Mouse (Mus musculus) MEL (cell line): ENCODE data around the gene Ica1l. TPM values are rescaled to one million over a fixed set of nuclear protein-coding genes. Genes with fewer than 3 reads are reported as not detected.
A peak's percentile ranks its signal among the peaks of the same experiment; 100 is the strongest.

Experiments used
- DNase-seq: peaks from one replicate; pipeline ENCODE4 v3.0.0; 2011; ENCODE audit warnings: low read depth, low spot score
- H3K27ac ChIP-seq: 2 replicates; pipeline ENCODE4 v1.5.1; 2012; ENCODE audit warnings: low read depth, mild to moderate bottlenecking, control low read depth, low read length, moderate library complexity; ENCODE audit not compliant: control insufficient read depth
- H3K27me3 ChIP-seq, 2 experiments: fragments of 150-350 bp in 1 of 2; sonication (generic) in 1 of 2; 2 replicates each; pipeline ENCODE4 v1.6.1; 2012; ENCODE audit warnings: low read length in 2 of 2, mild to moderate bottlenecking in 2 of 2, improper control_type of control experiment in 1 of 2, moderate library complexity in 1 of 2; ENCODE audit not compliant: insufficient read depth in 2 of 2, control insufficient read depth in 1 of 2
- H3K36me3 ChIP-seq, 2 experiments: 2 replicates each; pipeline ENCODE4 v1.6.1; 2012 to 2014; ENCODE audit warnings: low read length in 2 of 2, improper control_type of control experiment in 1 of 2, inconsistent platforms in 1 of 2, mild to moderate bottlenecking in 1 of 2; ENCODE audit not compliant: insufficient read depth in 2 of 2, control insufficient read depth in 1 of 2
- H3K4me1 ChIP-seq, 2 experiments: fragments of 150-350 bp in 1 of 2; sonication (generic) in 1 of 2; 2 replicates each; pipeline ENCODE4 v1.6.1; 2012; ENCODE audit warnings: low read length in 2 of 2, improper control_type of control experiment in 1 of 2, mild to moderate bottlenecking in 1 of 2; ENCODE audit not compliant: insufficient read depth in 2 of 2, control insufficient read depth in 1 of 2
- H3K4me3 ChIP-seq, 2 experiments: fragments of 150-350 bp in 1 of 2; sonication (generic) in 1 of 2; 2 replicates each; pipeline ENCODE4 v1.5.1; 2012; ENCODE audit warnings: low read depth in 2 of 2, low read length in 2 of 2, mild to moderate bottlenecking in 2 of 2, moderate library complexity in 2 of 2, control low read depth in 1 of 2, improper control_type of control experiment in 1 of 2; ENCODE audit not compliant: control insufficient read depth in 1 of 2, insufficient read depth in 1 of 2
- H3K79me2 ChIP-seq: 2 replicates; pipeline ENCODE4 v1.6.1; 2012; ENCODE audit warnings: mild to moderate bottlenecking, low read length, moderate library complexity; ENCODE audit not compliant: control insufficient read depth, poor library complexity, insufficient read depth
- H3K9ac ChIP-seq: 2 replicates; pipeline ENCODE4 v1.6.1; 2012; ENCODE audit warnings: low read depth, mild to moderate bottlenecking, control low read depth, low read length, moderate library complexity; ENCODE audit not compliant: control insufficient read depth, poor library complexity, severe bottlenecking
- H3K9me3 ChIP-seq: fragments of 150-350 bp; sonication (generic); replicated peaks from 2 replicates; pipeline ENCODE4 v1.6.1; 2012; ENCODE audit warnings: mild to moderate bottlenecking, low read length, improper control_type of control experiment, moderate library complexity; ENCODE audit not compliant: insufficient read depth
- BHLHE40 ChIP-seq: IDR thresholded peaks from 2 replicates; pipeline ENCODE4 v1.6.1; 2012; ENCODE audit warnings: low read depth, mild to moderate bottlenecking, inconsistent platforms, low read length, improper control_type of control experiment, borderline replicate concordance
- CHD2 ChIP-seq: IDR thresholded peaks from 2 replicates; pipeline ENCODE4 v1.6.1; 2011; ENCODE audit warnings: low read length, improper control_type of control experiment
- CTCF ChIP-seq, 3 experiments: IDR thresholded peaks in 2 of 3; conservative IDR thresholded peaks in 1 of 3; 2 replicates each; pipeline ENCODE4 v1.5.1; 2011 to 2012; ENCODE audit warnings: low read length in 3 of 3, low read depth in 2 of 3, mild to moderate bottlenecking in 2 of 3, improper control_type of control experiment in 1 of 3, inconsistent platforms in 1 of 3, mixed read lengths in 1 of 3, moderate library complexity in 1 of 3; ENCODE audit not compliant: control insufficient read depth in 1 of 3, insufficient read depth in 1 of 3, poor library complexity in 1 of 3, severe bottlenecking in 1 of 3
- ELF1 ChIP-seq: IDR thresholded peaks from 2 replicates; pipeline ENCODE4 v1.6.1; 2014; ENCODE audit warnings: low read depth, mild to moderate bottlenecking, inconsistent platforms, low read length, improper control_type of control experiment, moderate library complexity
- EP300 ChIP-seq, 2 experiments: IDR thresholded peaks; 2 replicates each; pipeline ENCODE4 v1.6.1; 2011; ENCODE audit warnings: improper control_type of control experiment in 2 of 2, low read length in 2 of 2, low read depth in 1 of 2, mild to moderate bottlenecking in 1 of 2
- GABPA ChIP-seq: IDR thresholded peaks from 2 replicates; pipeline ENCODE4 v1.6.1; 2012; ENCODE audit warnings: low read depth, mild to moderate bottlenecking, inconsistent platforms, low read length, improper control_type of control experiment, moderate library complexity
- GATA1 ChIP-seq: IDR thresholded peaks from 2 replicates; pipeline ENCODE4 v1.6.1; 2011; ENCODE audit warnings: low read depth, low read length, improper control_type of control experiment
- HCFC1 ChIP-seq: IDR thresholded peaks from 2 replicates; pipeline ENCODE4 v1.6.1; 2012; ENCODE audit warnings: low read depth, mild to moderate bottlenecking, inconsistent platforms, low read length, improper control_type of control experiment, moderate library complexity
- JUND ChIP-seq: IDR thresholded peaks from 2 replicates; pipeline ENCODE4 v1.6.1; 2011; ENCODE audit warnings: low read depth, mild to moderate bottlenecking, improper control_type of control experiment, low read length
- KAT2A ChIP-seq: conservative IDR thresholded peaks from 2 replicates; pipeline ENCODE4 v1.6.1; 2012; ENCODE audit warnings: low read depth, low read length, improper control_type of control experiment, inconsistent platforms
- MAFK ChIP-seq: IDR thresholded peaks from 2 replicates; pipeline ENCODE4 v1.6.1; 2011; ENCODE audit warnings: low read depth, mild to moderate bottlenecking, low read length, improper control_type of control experiment, borderline replicate concordance
- MAX ChIP-seq: IDR thresholded peaks from 2 replicates; pipeline ENCODE4 v1.6.1; 2011; ENCODE audit warnings: low read length, improper control_type of control experiment
- MAZ ChIP-seq: IDR thresholded peaks from 2 replicates; pipeline ENCODE4 v1.6.1; 2012; ENCODE audit warnings: low read depth, mild to moderate bottlenecking, inconsistent platforms, low read length, improper control_type of control experiment
- MEF2A ChIP-seq: IDR thresholded peaks from 2 replicates; pipeline ENCODE4 v1.6.1; 2014; ENCODE audit warnings: low read depth, mild to moderate bottlenecking, inconsistent platforms, low read length, improper control_type of control experiment; ENCODE audit not compliant: poor library complexity, insufficient replicate concordance, severe bottlenecking; ENCODE audit errors: extremely low read depth
- MXI1 ChIP-seq: IDR thresholded peaks from 2 replicates; pipeline ENCODE4 v1.6.1; 2011; ENCODE audit warnings: mild to moderate bottlenecking, low read depth, low read length, improper control_type of control experiment
- MYB ChIP-seq: IDR thresholded peaks from 2 replicates; pipeline ENCODE4 v1.6.1; 2011; ENCODE audit warnings: mild to moderate bottlenecking, low read depth, low read length, improper control_type of control experiment
- MYC ChIP-seq: IDR thresholded peaks from 2 replicates; pipeline ENCODE4 v1.6.1; 2011; ENCODE audit warnings: low read depth, mild to moderate bottlenecking, low read length, improper control_type of control experiment, moderate library complexity
- NELFE ChIP-seq: IDR thresholded peaks from 2 replicates; pipeline ENCODE4 v1.6.1; 2011; ENCODE audit warnings: low read depth, low read length, improper control_type of control experiment
- POLR2A ChIP-seq, 2 experiments: IDR thresholded peaks; 2 replicates each; pipeline ENCODE4 v1.6.1; 2011 to 2012; ENCODE audit warnings: low read length in 2 of 2, mild to moderate bottlenecking in 2 of 2, control low read depth in 1 of 2, improper control_type of control experiment in 1 of 2, low read depth in 1 of 2, moderate library complexity in 1 of 2; ENCODE audit not compliant: control insufficient read depth in 1 of 2, insufficient read depth in 1 of 2, poor library complexity in 1 of 2
- POLR2AphosphoS2 ChIP-seq: IDR thresholded peaks from 2 replicates; pipeline ENCODE4 v1.6.1; 2011; ENCODE audit warnings: low read length, improper control_type of control experiment
- POLR2AphosphoS5 ChIP-seq: IDR thresholded peaks from 2 replicates; pipeline ENCODE4 v1.6.1; 2012; ENCODE audit warnings: low read depth, borderline replicate concordance, mild to moderate bottlenecking, inconsistent platforms, low read length, moderate library complexity, mixed read lengths
- RAD21 ChIP-seq: IDR thresholded peaks from 2 replicates; pipeline ENCODE4 v1.6.1; 2011; ENCODE audit warnings: mild to moderate bottlenecking, low read depth, low read length, improper control_type of control experiment
- RCOR1 ChIP-seq: IDR thresholded peaks from 2 replicates; pipeline ENCODE4 v1.6.1; 2012; ENCODE audit warnings: low read depth, mild to moderate bottlenecking, inconsistent platforms, low read length, improper control_type of control experiment
- SIN3A ChIP-seq: IDR thresholded peaks from 2 replicates; pipeline ENCODE4 v1.6.1; 2012; ENCODE audit warnings: low read length, improper control_type of control experiment, inconsistent platforms
- SMC3 ChIP-seq: IDR thresholded peaks from 2 replicates; pipeline ENCODE4 v1.6.1; 2011; ENCODE audit warnings: low read depth, low read length, improper control_type of control experiment
- TAL1 ChIP-seq: IDR thresholded peaks from 2 replicates; pipeline ENCODE4 v1.6.1; 2012; ENCODE audit warnings: mild to moderate bottlenecking, inconsistent platforms, low read length, moderate library complexity, mixed read lengths
- TBP ChIP-seq: IDR thresholded peaks from 2 replicates; pipeline ENCODE4 v1.8.0; 2011; ENCODE audit warnings: low read depth, low read length, improper control_type of control experiment
- TCF12 ChIP-seq: IDR thresholded peaks from 2 replicates; pipeline ENCODE4 v1.6.1; 2014; ENCODE audit warnings: low read depth, mild to moderate bottlenecking, inconsistent platforms, low read length, improper control_type of control experiment, moderate library complexity
- UBTF ChIP-seq: IDR thresholded peaks from 2 replicates; pipeline ENCODE4 v1.6.1; 2012; ENCODE audit warnings: low read depth, mild to moderate bottlenecking, inconsistent platforms, low read length, improper control_type of control experiment, moderate library complexity, borderline replicate concordance; ENCODE audit not compliant: insufficient read depth
- USF2 ChIP-seq, 2 experiments: IDR thresholded peaks; 2 replicates each; pipeline ENCODE4 v1.6.1; 2011 to 2012; ENCODE audit warnings: improper control_type of control experiment in 2 of 2, low read length in 2 of 2, borderline replicate concordance in 1 of 2, inconsistent platforms in 1 of 2, low read depth in 1 of 2, mild to moderate bottlenecking in 1 of 2; ENCODE audit not compliant: insufficient read depth in 1 of 2
- ZC3H11A ChIP-seq: IDR thresholded peaks from 2 replicates; pipeline ENCODE4 v1.6.1; 2012; ENCODE audit warnings: low read depth, mild to moderate bottlenecking, inconsistent platforms, low read length, improper control_type of control experiment
- ZKSCAN1 ChIP-seq: IDR thresholded peaks from 2 replicates; pipeline ENCODE4 v1.6.1; 2012; ENCODE audit warnings: low read depth, mild to moderate bottlenecking, inconsistent platforms, low read length, improper control_type of control experiment, moderate library complexity
- ZNF384 ChIP-seq: IDR thresholded peaks from 2 replicates; pipeline ENCODE4 v1.6.1; 2012; ENCODE audit warnings: low read depth, mild to moderate bottlenecking, inconsistent platforms, low read length, improper control_type of control experiment
- polyA plus RNA-seq, 2 experiments: library from polyadenylated mRNA; stranded (reverse) in 1 of 2; unstranded in 1 of 2; fragments of >175 nt in 1 of 2; fragments of >200 nt in 1 of 2; gene quantifications; 2 replicates each; pipeline versions ENCODE4 v1.2.1 to v1.2.4; 2012; ENCODE audit warnings: low replicate concordance in 2 of 2, low read depth in 1 of 2; ENCODE audit not compliant: insufficient read length in 2 of 2, insufficient read depth in 1 of 2, missing spikeins in 1 of 2
- total RNA-seq: library from RNA; depleted of rRNA; stranded (reverse); fragments of 300-350 nt; gene quantifications from 2 replicates; pipeline ENCODE4 v1.2.3, GENCODE M21; 2012

The Ica1l gene
- total and polyA plus RNA-seq, 3 experiments = 4.9 to 6.2 TPM; not detected in 1

- TF ChIP-seq GATA1 (peak; percentile 95), EP300 (IDR thresholded peaks at IDR 0.05; ENCODE audit: low read depth in 1 of 2, low read length in 2 of 2) (peak; percentile 90 to 99), MXI1 (peak; percentile 36; the same call in 1 of the 2 replicates), TCF12 (peak; percentile 84), MYB (peak; percentile 96), BHLHE40 (no peak), SMC3 (no peak), HCFC1 (peak; percentile 73), ELF1 (0 out of 2 replicates have a peak, but pooled peaks have one; percentile 32)
Observed at GRCm38 (mm10) chr1:60017031-60017469, 25.9 kb downstream of the Ica1l start (continued).

GRCm38 (mm10) chr1:60016136-60016611 lies 26.8 kb downstream of the Ica1l start:
- peak; percentile 78 for DNase-seq
- peaks cover 15 to 26% of the 10 kb centered on the region in 2 experiments for H3K4me1 ChIP-seq
- peaks cover 1% of the 10 kb centered on the region; the same call in 1 of the 2 replicates for H3K79me2 ChIP-seq
- peak overlapping the region; percentile 37 to 64 for H3K4me3 ChIP-seq
- no peaks in the 10 kb centered on the region for H3K27me3 ChIP-seq
- H3K36me3 ChIP-seq = peaks cover 0 to 31% of the 10 kb centered on the region in 2 experiments; a peak in 2 of 4 replicates
- H3K9me3 ChIP-seq = no peaks in the 10 kb centered on the region
- peak overlapping the region; percentile 78 for H3K9ac ChIP-seq
- peak overlapping the region; percentile 99 for H3K27ac ChIP-seq
- TF ChIP-seq ZKSCAN1 = 0 out of 2 replicates have a peak, but pooled peaks have one; percentile 42
- TF ChIP-seq POLR2AphosphoS5 = no peak
- 0 out of 2 replicates have a peak, but pooled peaks have one; percentile 34 for TF ChIP-seq GABPA
- TF ChIP-seq UBTF = no peak
- TF ChIP-seq NELFE = peak; percentile 55
- peak; percentile 65; the same call in 1 of the 2 replicates for TF ChIP-seq MXI1
- no peak for TF ChIP-seq MAZ
- no peak for TF ChIP-seq TAL1
- TF ChIP-seq JUND = 0 out of 2 replicates have a peak, but pooled peaks have one; percentile 42
- TF ChIP-seq RCOR1 = peak; percentile 43
- TF ChIP-seq RAD21 = no peak
- TF ChIP-seq MAFK = peak; percentile 100
- no peak for TF ChIP-seq ZNF384
- peak; percentile 80 for TF ChIP-seq MYC
- TF ChIP-seq POLR2AphosphoS2 = no peak
- peak; percentile 49; the same call in 1 of the 2 replicates for TF ChIP-seq ELF1
- TF ChIP-seq KAT2A = 0 out of 2 replicates have a peak, but pooled peaks have one; percentile 37
- TF ChIP-seq MYB = peak; percentile 86
- no peak for TF ChIP-seq USF2 (IDR thresholded peaks at IDR 0.05; ENCODE audit: borderline replicate concordance in 1 of 2, insufficient read depth in 1 of 2, low read depth in 1 of 2, low read length in 2 of 2)
- no peak for TF ChIP-seq ZC3H11A
- peak; percentile 54; the same call in 1 of the 2 replicates for TF ChIP-seq TBP
- TF ChIP-seq CTCF (IDR thresholded peaks at IDR 0.05 in 2 of 3, conservative IDR thresholded peaks at IDR 0.05 in 1 of 3; ENCODE audit: control insufficient read depth in 1 of 3, insufficient read depth in 1 of 3, low read depth in 2 of 3, low read length in 3 of 3, poor library complexity in 1 of 3, severe bottlenecking in 1 of 3) = no peak
- peak in 1 of 2 experiments; percentile 45; a peak in 1 of 4 replicates for TF ChIP-seq POLR2A (IDR thresholded peaks at IDR 0.05; ENCODE audit: control insufficient read depth in 1 of 2, insufficient read depth in 1 of 2, low read depth in 1 of 2, low read length in 2 of 2, poor library complexity in 1 of 2)
- peak; percentile 63 for TF ChIP-seq MAX
- TF ChIP-seq SIN3A = peak; percentile 84
- TF ChIP-seq MEF2A = no peak
- peak; percentile 68 for TF ChIP-seq HCFC1
- TF ChIP-seq CHD2 = no peak
- TF ChIP-seq TCF12 = 0 out of 2 replicates have a peak, but pooled peaks have one; percentile 17
